Mouse (Mus musculus) forebrain, embryonic 16.5 days (tissue): ENCODE measurements at regions not wholly inside any gene's neighbourhood (a gene's known extent, or its start where the extent isn't known, plus 50 kb on each side); places are given as distances from the start of the nearest gene placed in this dataset.
A peak's percentile ranks its signal among the peaks of the same experiment; 100 is the strongest.
"Not testable (repeated sequence)": the region's sequence is repeated elsewhere in the genome, so short reads cannot be mapped to it uniquely, and the experiment has no call there.

Source experiments
- ATAC-seq: fragments of 200-750 bp; cut with Nextera tagmentation; 2 replicates; pipeline ENCODE4 v1.8.0; 2017; ENCODE audit warnings: mild to moderate bottlenecking, moderate library complexity
- H3K27ac ChIP-seq: fragments of 300-500 bp; sonication (generic); 2 replicates; pipeline ENCODE4 v1.5.1; 2014; ENCODE audit warnings: low read length, control low read depth
- H3K27me3 ChIP-seq: fragments of 300-500 bp; sonication (generic); replicated peaks from 2 replicates; pipeline ENCODE4 v1.6.1; 2014; ENCODE audit warnings: low read length; ENCODE audit not compliant: control insufficient read depth, insufficient read depth
- H3K36me3 ChIP-seq: fragments of 300-500 bp; sonication (generic); 2 replicates; pipeline ENCODE4 v1.6.1; 2014; ENCODE audit not compliant: control insufficient read depth, insufficient read depth
- H3K4me1 ChIP-seq: fragments of 300-500 bp; sonication (generic); replicated peaks from 2 replicates; pipeline ENCODE4 v1.6.1; 2014; ENCODE audit warnings: low read length; ENCODE audit not compliant: control insufficient read depth, insufficient read depth
- H3K4me2 ChIP-seq: fragments of 300-500 bp; sonication (generic); 2 replicates; pipeline ENCODE4 v1.6.1; 2014; ENCODE audit warnings: mild to moderate bottlenecking, low read length, control low read depth
- H3K4me3 ChIP-seq: fragments of 300-500 bp; sonication (generic); replicated peaks from 2 replicates; pipeline ENCODE4 v1.5.1; 2014; ENCODE audit warnings: mild to moderate bottlenecking, low read length, control low read depth
- H3K9ac ChIP-seq: fragments of 300-500 bp; sonication (generic); replicated peaks from 2 replicates; pipeline ENCODE4 v1.6.1; 2014; ENCODE audit warnings: low read depth, low read length, control low read depth
- H3K9me3 ChIP-seq: fragments of 300-500 bp; sonication (generic); 2 replicates; pipeline ENCODE4 v1.6.1; 2016; ENCODE audit warnings: low read length; ENCODE audit not compliant: control insufficient read depth
- WGBS: fragments of 180-500 bp; shearing (Covaris S2); extraction: QIAGEN DNeasy Blood & Tissue Kit; methylation state at CpG from one replicate; pipeline ENCODE4 v1.1.7; 2014; 5-methylcytosine and 5-hydroxymethylcytosine counted together

DNA sequence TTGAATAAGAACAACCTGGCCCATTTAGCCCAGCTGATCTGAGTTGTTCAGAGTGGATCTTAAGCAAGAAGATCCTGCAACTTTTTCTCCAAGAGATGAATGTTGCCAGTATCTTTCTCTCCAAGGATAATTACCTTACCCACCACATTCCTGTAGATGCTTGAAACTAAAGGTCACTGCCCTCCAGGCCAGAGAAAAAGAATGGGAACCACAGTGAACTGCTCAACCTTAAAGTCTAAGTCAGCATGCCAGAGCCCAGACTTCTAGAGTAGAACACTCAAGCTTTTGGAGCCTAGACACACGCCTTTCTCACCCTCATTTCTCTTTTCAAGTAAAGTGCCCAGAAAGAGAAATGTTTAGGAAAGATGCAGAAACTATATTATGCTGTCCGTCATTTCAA, 166.5 kb upstream of the Tsc22d2 start:
- no peak for ATAC-seq
- no peak overlapping the region for H3K4me3 ChIP-seq
- no peaks in the 10 kb centered on the region for H3K9me3 ChIP-seq
- no peak overlapping the region for H3K27ac ChIP-seq
- no peak overlapping the region for H3K9ac ChIP-seq
- 80% methylated on average over 2 of the region's 2 CpGs for WGBS
- no peaks in the 10 kb centered on the region for H3K4me1 ChIP-seq
- H3K27me3 ChIP-seq = no peaks in the 10 kb centered on the region
- H3K36me3 ChIP-seq = no peaks in the 10 kb centered on the region
- no peak overlapping the region for H3K4me2 ChIP-seq

GRCm38 (mm10) chr3:58253942-58254341, 160.6 kb upstream of the Tsc22d2 start:
- Histone ChIP-seq H3K4me2 (no peak overlapping the region), H3K27me3 (no peaks in the 10 kb centered on the region), H3K36me3 (no peaks in the 10 kb centered on the region), H3K4me1 (no peaks in the 10 kb centered on the region), H3K27ac (no peak overlapping the region), H3K4me3 (no peak overlapping the region), H3K9ac (no peak overlapping the region), H3K9me3 (no peaks in the 10 kb centered on the region)
- ATAC-seq = no peak
- 61% methylated on average over 8 of the region's 8 CpGs for WGBS

GRCm38 (mm10) chr3:58267606-58268325, 146.7 kb upstream of the Tsc22d2 start:
- H3K4me3 ChIP-seq = no peak overlapping the region
- no peak overlapping the region for H3K4me2 ChIP-seq
- no peak overlapping the region for H3K9ac ChIP-seq
- H3K4me1 ChIP-seq = no peaks in the 10 kb centered on the region
- ATAC-seq = peak; percentile 83
- H3K36me3 ChIP-seq = no peaks in the 10 kb centered on the region
- H3K27ac ChIP-seq = no peak overlapping the region
- 72% methylated on average over 14 of the region's 14 CpGs for WGBS
- no peaks in the 10 kb centered on the region for H3K27me3 ChIP-seq
- H3K9me3 ChIP-seq = no peaks in the 10 kb centered on the region

- WGBS = no CpG with 5 or more reads among the region's 4 CpGs
- H3K4me2 ChIP-seq, H3K36me3 ChIP-seq, H3K27ac ChIP-seq, H3K9ac ChIP-seq, H3K27me3 ChIP-seq, H3K4me3 ChIP-seq, H3K9me3 ChIP-seq, H3K4me1 ChIP-seq: not testable (repeated sequence)
- ATAC-seq = 0 out of 2 replicates have a peak, but pooled peaks have one; percentile 52
Observed at GRCm38 (mm10) chr3:58271441-58271840, 143.1 kb upstream of the Tsc22d2 start.

GRCm38 (mm10) chr3:58281291-58281690, 133.2 kb upstream of the Tsc22d2 start:
- H3K27me3 ChIP-seq = no peaks in the 10 kb centered on the region
- WGBS = 89% methylated on average over 6 of the region's 6 CpGs
- H3K4me2 ChIP-seq = no peak overlapping the region
- H3K4me3 ChIP-seq = no peak overlapping the region
- H3K4me1 ChIP-seq = no peaks in the 10 kb centered on the region
- no peak overlapping the region for H3K9ac ChIP-seq
- no peaks in the 10 kb centered on the region for H3K36me3 ChIP-seq
- ATAC-seq = no peak
- no peaks in the 10 kb centered on the region for H3K9me3 ChIP-seq
- H3K27ac ChIP-seq = no peak overlapping the region

- not testable (repeated sequence) for H3K27ac ChIP-seq, H3K4me1 ChIP-seq, ATAC-seq, H3K9ac ChIP-seq, H3K36me3 ChIP-seq, H3K4me3 ChIP-seq, H3K9me3 ChIP-seq, H3K27me3 ChIP-seq, H3K4me2 ChIP-seq
- WGBS = 48% methylated on average over 1 of the region's 1 CpGs
Observed at GRCm38 (mm10) chr3:58284371-58284770, 130.1 kb upstream of the Tsc22d2 start.

DNA sequence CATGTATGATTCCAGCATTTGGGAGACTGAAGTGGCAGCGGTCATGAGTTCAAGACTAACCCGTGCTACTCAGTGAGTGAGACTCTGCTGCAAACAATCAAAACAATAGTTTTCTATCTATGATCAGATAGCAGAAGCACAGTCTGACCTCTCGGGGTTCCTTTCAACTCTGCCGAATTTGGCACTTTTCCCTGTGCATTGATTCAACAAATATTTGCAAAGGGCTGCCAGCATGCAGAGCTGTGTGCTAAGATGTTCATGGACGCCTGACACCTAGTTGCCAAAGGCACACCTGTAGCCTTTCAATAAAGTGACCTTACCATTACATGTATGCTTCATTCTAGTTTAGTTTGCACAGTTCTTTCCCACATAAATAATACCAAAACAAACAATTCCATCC, 118.7 kb upstream of the Tsc22d2 start:
- Histone ChIP-seq H3K4me1 (no peaks in the 10 kb centered on the region), H3K4me2 (no peak overlapping the region), H3K27me3 (no peaks in the 10 kb centered on the region), H3K36me3 (no peaks in the 10 kb centered on the region), H3K9ac (no peak overlapping the region), H3K9me3 (no peaks in the 10 kb centered on the region), H3K27ac (no peak overlapping the region), H3K4me3 (no peak overlapping the region)
- 73% methylated on average over 5 of the region's 5 CpGs for WGBS
- no peak for ATAC-seq

GRCm38 (mm10) chr3:58300213-58300612, 114.3 kb upstream of the Tsc22d2 start:
- no peak for ATAC-seq
- no peak overlapping the region for H3K4me2 ChIP-seq
- H3K27ac ChIP-seq = no peak overlapping the region
- no peak overlapping the region for H3K9ac ChIP-seq
- H3K4me3 ChIP-seq = no peak overlapping the region
- no peaks in the 10 kb centered on the region for H3K36me3 ChIP-seq
- no peaks in the 10 kb centered on the region for H3K4me1 ChIP-seq
- H3K27me3 ChIP-seq = no peaks in the 10 kb centered on the region
- no peaks in the 10 kb centered on the region for H3K9me3 ChIP-seq
- WGBS = 84% methylated on average over 2 of the region's 2 CpGs

GRCm38 (mm10) chr3:58300801-58301485, 113.6 kb upstream of the Tsc22d2 start:
- Histone ChIP-seq H3K27me3 (no peaks in the 10 kb centered on the region), H3K27ac (no peak overlapping the region), H3K4me3 (no peak overlapping the region), H3K4me2 (no peak overlapping the region), H3K4me1 (no peaks in the 10 kb centered on the region), H3K9me3 (no peaks in the 10 kb centered on the region), H3K36me3 (no peaks in the 10 kb centered on the region), H3K9ac (no peak overlapping the region)
- ATAC-seq = no peak
- WGBS = 64% methylated on average over 5 of the region's 5 CpGs
